Mouse (Mus musculus): ENCODE results near the gene Henmt1. TPM values are rescaled to one million over a fixed set of nuclear protein-coding genes. Genes with fewer than 3 reads are reported as not detected.

Gene Henmt1
- polyA plus RNA-seq (2015; fragmentation: Nextera tagmentation; extraction: Ambion mirVana): 1.4 and 1.8 TPM in 2 replicates

DNA sequence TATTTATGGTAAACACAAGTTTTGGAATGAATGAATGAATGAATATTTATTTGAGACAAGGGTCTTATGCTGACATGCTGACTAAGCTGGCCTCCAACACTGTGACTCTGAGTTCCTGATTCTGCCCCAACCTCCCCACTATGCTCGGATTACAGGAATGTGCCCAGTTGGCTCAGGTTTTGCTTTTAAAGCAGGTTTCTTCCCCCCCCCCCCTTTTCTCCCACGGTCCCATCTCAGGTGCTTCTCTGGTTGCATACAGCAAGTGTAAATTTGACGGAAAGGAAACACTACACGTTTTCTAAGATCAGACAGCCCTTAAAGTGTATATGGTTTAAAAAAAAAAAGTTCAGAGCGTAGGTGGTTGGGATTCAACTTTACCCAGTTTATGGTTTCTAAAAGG is at the start of gene Henmt1:
Gene Henmt1 (plus strand): TSS at position 301 of the 400 bp plus-strand sequence.
- Histone ChIP-seq H3K4me3 (peak within 1 kb of the TSS; percentile 41), H3K4me1 (0 out of 2 replicates have a peak, but pooled peaks cover 3% of the 10 kb centered on the region), H3K27ac (no peak within 1 kb of the TSS), H3K27me3 (no peaks in the 10 kb centered on the region), H3K9me3 (no peaks in the 10 kb centered on the region), H3K36me3 (no peaks in the 10 kb centered on the region), H3K9ac (peak within 1 kb of the TSS; percentile 55), H3K4me2 (peak within 1 kb of the TSS; percentile 61)
- WGBS: 64% methylated on average over 5 of the region's 5 CpGs
- ATAC-seq (ENCODE audit: insufficient number of reproducible peaks, insufficient read depth, low FRiP score, low TSS enrichment, low read depth): no peak

DNA sequence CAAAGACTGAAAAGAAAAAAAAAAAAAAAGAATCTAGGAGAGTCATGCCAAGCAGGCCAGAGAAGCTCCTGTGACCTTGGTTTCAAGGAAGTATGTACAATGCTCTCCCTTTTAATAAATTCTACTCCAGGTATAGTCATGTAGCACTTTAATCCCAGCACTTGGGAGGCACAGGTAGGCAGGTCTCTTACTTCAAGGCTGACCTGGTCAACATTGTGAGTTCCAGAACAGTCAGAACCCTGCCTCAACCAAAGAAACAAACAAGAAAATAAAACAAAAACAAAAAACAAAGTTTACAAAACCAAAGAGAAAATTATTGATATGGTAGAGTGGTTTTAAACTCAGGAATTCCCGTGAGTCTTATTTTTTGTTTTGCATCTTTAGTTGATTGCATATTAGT is 49.8 kb upstream of the Henmt1 start, which contains the start of gene Fndc7:
Gene Fndc7 (minus strand): TSS at position 101 of the 400 bp plus-strand sequence.
- Histone ChIP-seq H3K27ac (no peak within 1 kb of the TSS), H3K4me2 (no peak within 1 kb of the TSS), H3K9ac (no peak within 1 kb of the TSS), H3K9me3 (no peaks in the 10 kb centered on the region), H3K36me3 (no peaks in the 10 kb centered on the region), H3K27me3 (no peaks in the 10 kb centered on the region), H3K4me1 (no peaks in the 10 kb centered on the region), H3K4me3 (no peak within 1 kb of the TSS)
- ATAC-seq (ENCODE audit: insufficient number of reproducible peaks, insufficient read depth, low FRiP score, low TSS enrichment, low read depth): no peak
- WGBS: 92% methylated on average over 1 of the region's 1 CpGs

DNA sequence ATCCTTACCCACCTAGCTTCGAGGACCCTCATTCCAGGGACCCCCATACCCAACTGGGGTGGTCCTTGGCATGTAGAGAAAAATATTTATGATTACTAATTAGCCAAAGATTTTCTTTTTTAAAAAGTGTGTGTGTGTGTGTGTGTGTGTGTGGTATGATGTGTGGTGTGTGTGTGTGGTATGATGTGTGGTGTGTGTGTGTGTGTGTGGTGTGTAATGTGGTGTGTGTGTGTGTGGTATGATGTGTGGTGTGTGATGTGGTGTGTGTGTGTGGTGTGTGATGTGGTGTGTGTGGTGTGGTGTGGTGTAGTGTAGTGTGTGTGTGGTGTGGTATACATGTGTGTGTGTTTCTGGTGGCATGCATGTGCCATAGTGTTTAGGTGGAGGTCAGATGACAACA is 47.6 kb upstream of the Henmt1 start:
- 70% methylated on average over 1 of the region's 1 CpGs for WGBS
- H3K27me3 ChIP-seq: no peaks in the 10 kb centered on the region
- H3K4me1 ChIP-seq: no peaks in the 10 kb centered on the region
- no peak overlapping the region for H3K4me2 ChIP-seq
- ATAC-seq (ENCODE audit: insufficient number of reproducible peaks, insufficient read depth, low FRiP score, low TSS enrichment, low read depth): no peak
- no peaks in the 10 kb centered on the region for H3K9me3 ChIP-seq
- H3K36me3 ChIP-seq: no peaks in the 10 kb centered on the region
- no peak overlapping the region for H3K27ac ChIP-seq
- no peak overlapping the region for H3K4me3 ChIP-seq
- H3K9ac ChIP-seq: no peak overlapping the region

DNA sequence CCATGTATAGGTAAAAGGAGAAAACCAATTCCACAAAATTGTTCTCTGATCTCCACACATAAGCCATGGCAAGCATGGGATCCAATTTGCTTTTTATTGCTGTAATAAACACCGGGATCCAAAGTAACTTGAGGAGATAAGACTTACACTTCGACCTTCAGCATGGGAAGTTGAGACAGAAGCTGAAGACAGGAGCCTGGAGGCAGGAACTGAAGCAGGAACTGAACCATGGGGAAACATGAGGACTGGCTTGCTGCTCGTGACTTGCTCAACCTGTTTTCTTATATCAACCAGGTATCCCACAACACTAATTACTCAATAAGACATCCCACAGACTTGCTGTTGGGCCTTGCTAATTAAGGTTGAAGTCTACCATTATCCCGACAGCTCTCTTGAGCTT is 46.8 kb upstream of the Henmt1 start:
- Histone ChIP-seq H3K27ac (no peak overlapping the region), H3K9ac (no peak overlapping the region), H3K4me3 (no peak overlapping the region), H3K4me1 (no peaks in the 10 kb centered on the region), H3K36me3 (no peaks in the 10 kb centered on the region), H3K4me2 (no peak overlapping the region), H3K27me3 (no peaks in the 10 kb centered on the region), H3K9me3 (no peaks in the 10 kb centered on the region)
- 59% methylated on average over 4 of the region's 4 CpGs for WGBS
- no peak for ATAC-seq (ENCODE audit: insufficient number of reproducible peaks, insufficient read depth, low FRiP score, low TSS enrichment, low read depth)

DNA sequence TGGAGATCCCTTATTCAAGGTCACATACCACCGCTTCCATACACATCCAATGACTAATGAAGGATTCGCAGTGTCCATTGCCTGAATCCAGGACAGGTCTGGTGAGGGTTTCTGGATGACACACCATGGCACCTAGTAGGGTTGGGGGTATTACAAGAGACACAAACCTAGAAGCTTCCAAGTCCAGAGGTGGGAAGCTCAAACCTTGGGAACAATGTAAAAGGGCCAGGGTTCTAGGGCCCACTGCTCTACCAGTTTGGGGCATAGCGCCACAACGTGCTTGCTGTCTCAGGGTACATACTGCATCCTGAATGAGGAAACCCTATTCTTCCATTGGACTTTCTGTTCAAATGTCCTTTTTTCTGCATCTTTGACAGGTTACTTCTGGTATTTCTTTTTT is 41.0 kb upstream of the Henmt1 start:
- ATAC-seq (ENCODE audit: insufficient number of reproducible peaks, insufficient read depth, low FRiP score, low TSS enrichment, low read depth): no peak
- Histone ChIP-seq H3K4me1 (no peaks in the 10 kb centered on the region), H3K36me3 (peaks cover 25% of the 10 kb centered on the region), H3K4me2 (no peak overlapping the region), H3K27me3 (no peaks in the 10 kb centered on the region), H3K4me3 (no peak overlapping the region), H3K27ac (no peak overlapping the region), H3K9ac (no peak overlapping the region), H3K9me3 (peaks cover 7% of the 10 kb centered on the region; the same call in 1 of the 2 replicates)
- 96% methylated on average over 4 of the region's 4 CpGs for WGBS

DNA sequence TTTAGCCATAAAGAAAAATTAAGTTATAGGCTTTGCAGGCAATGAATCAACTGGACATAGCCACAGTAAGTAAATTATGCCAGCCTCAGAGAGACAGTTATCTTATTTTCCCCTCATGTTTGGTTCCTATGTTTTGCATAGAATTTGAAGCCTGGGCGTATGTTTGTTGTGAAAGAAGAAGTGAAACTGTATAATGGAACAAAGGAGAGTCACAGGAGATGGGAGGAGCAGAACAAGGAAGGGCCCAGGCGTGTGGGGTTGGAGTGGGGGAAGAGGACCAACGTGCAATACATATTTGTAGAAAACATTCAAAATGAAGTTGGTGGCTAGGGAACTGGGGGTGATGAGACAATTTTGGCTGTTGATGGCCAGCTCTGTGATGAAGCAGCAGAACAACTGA is 39.5 kb upstream of the Henmt1 start:
- ATAC-seq (ENCODE audit: insufficient number of reproducible peaks, insufficient read depth, low FRiP score, low TSS enrichment, low read depth): no peak
- Histone ChIP-seq H3K27ac (no peak overlapping the region), H3K9me3 (peaks cover 7% of the 10 kb centered on the region; the same call in 1 of the 2 replicates), H3K27me3 (no peaks in the 10 kb centered on the region), H3K36me3 (peaks cover 40% of the 10 kb centered on the region), H3K4me1 (no peaks in the 10 kb centered on the region), H3K9ac (no peak overlapping the region), H3K4me3 (no peak overlapping the region), H3K4me2 (no peak overlapping the region)
- WGBS: 84% methylated on average over 3 of the region's 3 CpGs

DNA sequence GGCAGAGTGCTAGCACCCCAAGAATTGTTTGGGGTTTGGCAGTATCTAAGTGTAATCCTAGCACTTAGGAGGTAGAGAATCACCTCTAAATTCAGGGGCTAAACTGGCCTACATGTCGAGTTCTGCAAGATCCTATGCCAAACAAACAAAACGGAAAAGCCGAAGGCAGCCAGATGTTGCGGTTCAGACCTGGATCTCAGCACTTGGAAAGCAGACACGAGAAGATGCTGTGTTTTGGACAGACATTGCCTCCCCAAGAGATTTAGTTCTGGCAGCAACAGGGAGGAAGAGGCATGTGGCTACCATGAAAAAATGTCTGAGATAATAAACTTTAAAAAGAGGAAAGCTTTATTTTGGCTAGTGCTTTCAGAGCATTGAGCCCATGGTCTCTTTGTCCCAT is 39.0 kb upstream of the Henmt1 start:
- no peak overlapping the region for H3K27ac ChIP-seq
- no peak overlapping the region for H3K9ac ChIP-seq
- H3K4me2 ChIP-seq: no peak overlapping the region
- H3K27me3 ChIP-seq: no peaks in the 10 kb centered on the region
- H3K36me3 ChIP-seq: peaks cover 44% of the 10 kb centered on the region
- no peaks in the 10 kb centered on the region for H3K4me1 ChIP-seq
- WGBS: 74% methylated on average over 5 of the region's 5 CpGs
- ATAC-seq (ENCODE audit: insufficient number of reproducible peaks, insufficient read depth, low FRiP score, low TSS enrichment, low read depth): no peak
- peaks cover 7% of the 10 kb centered on the region; the same call in 1 of the 2 replicates for H3K9me3 ChIP-seq
- no peak overlapping the region for H3K4me3 ChIP-seq

DNA sequence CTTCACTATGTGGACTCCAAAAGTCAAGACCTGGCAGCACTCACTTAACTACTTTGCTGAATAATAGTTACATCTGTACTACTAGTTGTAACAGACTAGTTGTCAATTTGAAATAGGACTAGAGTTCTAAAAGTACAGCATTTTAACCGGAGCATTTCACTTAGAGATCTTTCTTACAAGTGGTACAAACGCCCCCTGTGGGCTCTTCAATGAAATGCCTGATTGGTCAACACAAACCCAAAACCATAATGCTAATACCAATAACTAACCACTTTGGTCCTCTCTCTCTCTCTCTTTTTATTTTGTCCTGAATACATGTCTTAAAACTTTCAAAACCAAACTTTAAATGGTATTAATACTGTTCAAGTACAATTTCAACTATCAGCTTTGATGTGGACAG is 37.6 kb upstream of the Henmt1 start:
- no peak overlapping the region for H3K27ac ChIP-seq
- 59% methylated on average over 2 of the region's 2 CpGs for WGBS
- H3K4me2 ChIP-seq: no peak overlapping the region
- no peaks in the 10 kb centered on the region for H3K27me3 ChIP-seq
- H3K4me1 ChIP-seq: no peaks in the 10 kb centered on the region
- H3K4me3 ChIP-seq: no peak overlapping the region
- H3K9ac ChIP-seq: no peak overlapping the region
- no peak for ATAC-seq (ENCODE audit: insufficient number of reproducible peaks, insufficient read depth, low FRiP score, low TSS enrichment, low read depth)
- H3K36me3 ChIP-seq: peaks cover 55% of the 10 kb centered on the region
- peaks cover 7% of the 10 kb centered on the region; the same call in 1 of the 2 replicates for H3K9me3 ChIP-seq

DNA sequence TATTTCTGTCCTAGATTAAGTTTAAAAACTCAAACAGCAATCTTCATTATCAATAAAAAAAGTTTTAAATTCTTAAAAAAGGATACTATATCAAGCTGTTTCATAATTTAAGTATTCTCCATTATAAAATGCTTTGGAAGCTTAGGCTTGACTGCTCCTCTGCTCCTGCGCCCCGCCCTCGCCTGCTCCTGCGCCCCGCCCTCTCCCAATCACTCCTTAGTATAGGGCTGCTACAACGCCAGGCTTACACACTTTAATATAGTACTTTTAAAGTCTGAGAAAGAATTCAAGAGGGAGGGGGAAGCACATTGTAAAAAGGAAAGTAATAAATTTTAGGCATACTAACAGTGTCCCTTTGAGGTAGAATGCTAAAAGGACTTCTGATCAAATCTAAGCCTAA is 36.7 kb upstream of the Henmt1 start:
- peaks cover 62% of the 10 kb centered on the region for H3K36me3 ChIP-seq
- no peaks in the 10 kb centered on the region for H3K27me3 ChIP-seq
- no peaks in the 10 kb centered on the region for H3K4me1 ChIP-seq
- H3K4me2 ChIP-seq: no peak overlapping the region
- H3K9me3 ChIP-seq: peaks cover 7% of the 10 kb centered on the region; the same call in 1 of the 2 replicates
- no peak overlapping the region for H3K27ac ChIP-seq
- no peak for ATAC-seq (ENCODE audit: insufficient number of reproducible peaks, insufficient read depth, low FRiP score, low TSS enrichment, low read depth)
- H3K9ac ChIP-seq: no peak overlapping the region
- WGBS: 95% methylated on average over 6 of the region's 6 CpGs
- no peak overlapping the region for H3K4me3 ChIP-seq

DNA sequence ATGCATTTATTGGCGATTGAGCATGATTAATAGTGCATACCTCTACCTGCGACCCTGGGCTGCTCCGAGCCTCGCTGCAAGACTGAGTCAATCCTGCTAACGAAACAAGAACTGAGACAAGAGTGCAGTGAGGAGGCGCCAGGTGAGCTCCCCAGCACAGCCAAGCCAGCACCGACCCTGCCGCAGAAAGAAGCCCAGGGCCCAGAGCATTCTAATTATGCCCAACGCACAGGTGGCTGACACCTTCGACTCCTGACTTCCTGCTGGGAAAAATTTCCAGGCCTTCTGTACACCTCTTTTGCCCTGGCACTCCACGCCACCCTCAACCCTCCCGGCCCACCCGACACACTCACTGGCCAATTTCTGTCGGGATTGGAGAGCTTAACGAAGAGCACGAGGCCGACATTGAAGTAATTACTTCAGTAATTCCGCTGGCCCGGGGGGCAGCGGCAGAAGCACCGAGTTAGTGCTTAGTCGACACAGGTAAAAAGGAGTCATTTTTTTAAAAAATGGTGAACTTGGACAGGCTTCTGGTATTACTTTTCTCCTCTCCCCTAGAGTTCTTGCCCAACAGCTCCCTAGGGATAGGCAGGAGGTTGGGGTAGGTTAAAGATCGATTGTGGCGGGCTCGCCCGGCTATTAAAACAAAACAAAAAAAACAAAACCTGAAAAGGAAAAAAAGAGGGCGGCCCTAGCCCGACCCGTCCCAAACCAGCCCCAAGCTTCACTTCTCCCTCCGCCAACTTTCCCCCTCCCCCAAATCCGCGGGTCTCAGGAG is 29.2 kb upstream of the Henmt1 start:
- no peak for ATAC-seq (ENCODE audit: insufficient number of reproducible peaks, insufficient read depth, low FRiP score, low TSS enrichment, low read depth)
- H3K4me2 ChIP-seq: peak overlapping the region; percentile 93
- H3K4me3 ChIP-seq: peak overlapping the region; percentile 90
- WGBS: under 1% methylated on average over 32 of the region's 32 CpGs
- H3K4me1 ChIP-seq: peaks cover 20% of the 10 kb centered on the region
- peaks cover 26% of the 10 kb centered on the region for H3K36me3 ChIP-seq
- H3K27me3 ChIP-seq: no peaks in the 10 kb centered on the region
- peak overlapping the region; percentile 99 for H3K27ac ChIP-seq
- peak overlapping the region; percentile 96 for H3K9ac ChIP-seq
- no peaks in the 10 kb centered on the region for H3K9me3 ChIP-seq

DNA sequence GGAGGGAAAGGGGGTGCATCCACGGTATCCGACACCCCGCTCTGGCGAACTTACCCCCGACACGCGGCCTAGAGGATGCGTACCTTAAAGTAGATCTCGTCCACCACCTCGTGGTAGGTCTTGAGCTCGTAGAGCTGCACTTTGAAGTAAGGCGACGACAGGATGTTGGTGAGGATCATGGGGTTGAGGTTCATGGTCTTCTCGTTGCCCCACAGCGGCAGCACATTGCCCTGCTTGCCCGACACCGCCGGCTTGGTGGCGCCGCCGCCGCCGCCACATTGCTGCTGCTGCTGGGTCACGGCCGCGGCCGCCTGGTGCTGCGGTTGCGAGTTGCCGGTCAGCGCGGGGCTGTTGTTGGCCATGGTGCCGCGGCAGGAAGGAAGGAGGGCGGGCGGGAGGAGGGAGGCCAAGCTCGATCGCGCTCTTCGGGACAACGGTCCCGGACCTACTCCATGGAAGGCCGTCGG is 28.6 kb upstream of the Henmt1 start:
- ATAC-seq (ENCODE audit: insufficient number of reproducible peaks, insufficient read depth, low FRiP score, low TSS enrichment, low read depth): peak; percentile 81
- Histone ChIP-seq H3K4me3 (peak overlapping the region; percentile 90), H3K27me3 (no peaks in the 10 kb centered on the region), H3K9me3 (no peaks in the 10 kb centered on the region), H3K27ac (peak overlapping the region; percentile 99), H3K4me1 (peaks cover 20% of the 10 kb centered on the region), H3K4me2 (peak overlapping the region; percentile 93), H3K36me3 (peaks cover 22% of the 10 kb centered on the region), H3K9ac (peak overlapping the region; percentile 96)
- under 1% methylated on average over 43 of the region's 44 CpGs for WGBS

Measured in embryonic facial prominence, embryonic 13.5 days (tissue).